Mouse (Mus musculus): ENCODE measurements around the gene Qtrt1. TPM values are rescaled to one million over a fixed set of nuclear protein-coding genes. Genes with fewer than 3 reads are reported as not detected.
A peak's percentile ranks its signal among the peaks of the same experiment; 100 is the strongest.

Qtrt1 gene
- polyA plus RNA-seq, 1 experiment: 2.0 TPM

GRCm38 (mm10) chr9:21439456-21439855 is 27.8 kb downstream of the Qtrt1 start:
- Histone ChIP-seq H3K4me1 (ENCODE audit: control insufficient read depth) (peaks cover 40% of the 10 kb centered on the region), H3K4me3 (replicated peaks) (no peak overlapping the region)

DNA sequence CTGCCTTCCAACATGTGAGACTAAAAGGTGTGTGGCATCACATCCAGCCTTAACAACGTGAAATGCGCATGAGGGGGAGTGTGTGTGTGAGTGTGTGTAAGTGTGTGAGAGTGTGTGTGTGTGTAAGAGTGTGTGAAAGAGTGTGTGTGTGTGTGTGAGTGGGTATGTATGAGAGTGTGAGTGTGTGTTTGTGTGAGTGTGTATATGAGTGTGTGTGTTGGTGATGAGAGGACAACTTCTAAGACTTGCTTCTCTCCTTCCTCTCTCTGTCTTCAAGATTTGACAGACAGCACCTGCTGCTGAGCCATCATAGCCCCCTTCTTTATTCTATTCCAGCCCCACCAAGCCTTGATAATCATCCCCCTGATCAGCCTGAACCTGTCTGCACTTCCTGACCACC is 28.3 kb downstream of the Qtrt1 start:
- H3K4me1 ChIP-seq (ENCODE audit: control insufficient read depth): peaks cover 40% of the 10 kb centered on the region
- no peaks in the 10 kb centered on the region for H3K9me3 ChIP-seq (ENCODE audit: control insufficient read depth, low read length)
- no peak for TF ChIP-seq TAL1 (IDR thresholded peaks at IDR 0.05; ENCODE audit: low read length)
- TF ChIP-seq GATA1 (IDR thresholded peaks at IDR 0.05; ENCODE audit: low read length): no peak
- H3K36me3 ChIP-seq (ENCODE audit: control insufficient read depth): peaks cover 73% of the 10 kb centered on the region
- H3K4me3 ChIP-seq (replicated peaks): no peak overlapping the region
- H3K27me3 ChIP-seq (ENCODE audit: control insufficient read depth): no peaks in the 10 kb centered on the region

More at GRCm38 (mm10) chr9:21439456-21439855, 27.8 kb downstream of the Qtrt1 start:
- TF ChIP-seq GATA1 (IDR thresholded peaks at IDR 0.05; ENCODE audit: low read length) (no peak), TAL1 (IDR thresholded peaks at IDR 0.05; ENCODE audit: low read length) (no peak)
- Histone ChIP-seq H3K9me3 (ENCODE audit: control insufficient read depth, low read length) (no peaks in the 10 kb centered on the region), H3K36me3 (ENCODE audit: control insufficient read depth) (peaks cover 72% of the 10 kb centered on the region), H3K27me3 (ENCODE audit: control insufficient read depth) (no peaks in the 10 kb centered on the region)

GRCm38 (mm10) chr9:21440387-21440786 is 28.8 kb downstream of the Qtrt1 start:
- peaks cover 38% of the 10 kb centered on the region for H3K4me1 ChIP-seq (ENCODE audit: control insufficient read depth)
- no peaks in the 10 kb centered on the region for H3K9me3 ChIP-seq (ENCODE audit: control insufficient read depth, low read length)
- H3K27me3 ChIP-seq (ENCODE audit: control insufficient read depth): no peaks in the 10 kb centered on the region
- TF ChIP-seq TAL1 (IDR thresholded peaks at IDR 0.05; ENCODE audit: low read length) (no peak), GATA1 (IDR thresholded peaks at IDR 0.05; ENCODE audit: low read length) (no peak)
- peaks cover 74% of the 10 kb centered on the region for H3K36me3 ChIP-seq (ENCODE audit: control insufficient read depth)
- H3K4me3 ChIP-seq (replicated peaks): no peak overlapping the region

- Histone ChIP-seq H3K27me3 (ENCODE audit: control insufficient read depth) (no peaks in the 10 kb centered on the region), H3K36me3 (ENCODE audit: control insufficient read depth) (peaks cover 86% of the 10 kb centered on the region), H3K4me3 (replicated peaks) (no peak overlapping the region), H3K9me3 (ENCODE audit: control insufficient read depth, low read length) (no peaks in the 10 kb centered on the region), H3K4me1 (ENCODE audit: control insufficient read depth) (peaks cover 16% of the 10 kb centered on the region)
- no peak for TF ChIP-seq GATA1 (IDR thresholded peaks at IDR 0.05; ENCODE audit: low read length)
- TF ChIP-seq TAL1 (IDR thresholded peaks at IDR 0.05; ENCODE audit: low read length): no peak
Measured at GRCm38 (mm10) chr9:21443853-21444252, 32.2 kb downstream of the Qtrt1 start.

DNA sequence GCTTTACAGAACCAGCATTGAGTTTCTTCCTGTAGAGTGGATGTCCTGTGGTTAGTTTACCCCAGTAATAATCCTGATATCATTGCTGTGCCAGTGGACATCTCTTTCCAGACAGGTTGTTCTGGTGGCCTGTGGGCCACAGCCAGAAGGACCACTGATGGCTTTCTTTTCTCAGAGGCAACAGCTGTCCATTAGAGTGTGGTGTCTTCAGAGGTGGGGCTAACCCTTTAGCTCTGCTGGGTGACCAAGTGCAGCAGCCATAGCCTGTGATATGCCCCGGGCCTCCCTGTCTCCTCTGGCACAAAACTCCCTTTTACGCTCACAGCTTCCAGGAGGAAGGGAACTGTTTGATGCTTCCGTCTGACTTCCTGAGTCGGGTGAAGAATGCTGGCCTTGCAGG is 32.9 kb downstream of the Qtrt1 start:
- Histone ChIP-seq H3K4me1 (ENCODE audit: control insufficient read depth) (peaks cover 16% of the 10 kb centered on the region), H3K4me3 (replicated peaks) (no peak overlapping the region), H3K36me3 (ENCODE audit: control insufficient read depth) (peaks cover 87% of the 10 kb centered on the region), H3K9me3 (ENCODE audit: control insufficient read depth, low read length) (no peaks in the 10 kb centered on the region), H3K27me3 (ENCODE audit: control insufficient read depth) (no peaks in the 10 kb centered on the region)
- TF ChIP-seq TAL1 (IDR thresholded peaks at IDR 0.05; ENCODE audit: low read length) (no peak), GATA1 (IDR thresholded peaks at IDR 0.05; ENCODE audit: low read length) (no peak)

GRCm38 (mm10) chr9:21445081-21445744 is 33.6 kb downstream of the Qtrt1 start:
- no peak for TF ChIP-seq TAL1 (IDR thresholded peaks at IDR 0.05; ENCODE audit: low read length)
- TF ChIP-seq GATA1 (IDR thresholded peaks at IDR 0.05; ENCODE audit: low read length): no peak
- peaks cover 22% of the 10 kb centered on the region for H3K4me1 ChIP-seq (ENCODE audit: control insufficient read depth)
- H3K9me3 ChIP-seq (ENCODE audit: control insufficient read depth, low read length): no peaks in the 10 kb centered on the region
- H3K36me3 ChIP-seq (ENCODE audit: control insufficient read depth): peaks cover 88% of the 10 kb centered on the region
- no peak overlapping the region for H3K4me3 ChIP-seq (replicated peaks)
- no peaks in the 10 kb centered on the region for H3K27me3 ChIP-seq (ENCODE audit: control insufficient read depth)

GRCm38 (mm10) chr9:21447778-21448177 is 36.1 kb downstream of the Qtrt1 start:
- Histone ChIP-seq H3K27me3 (ENCODE audit: control insufficient read depth) (no peaks in the 10 kb centered on the region), H3K36me3 (ENCODE audit: control insufficient read depth) (peaks cover 76% of the 10 kb centered on the region), H3K9me3 (ENCODE audit: control insufficient read depth, low read length) (no peaks in the 10 kb centered on the region), H3K4me3 (replicated peaks) (no peak overlapping the region), H3K4me1 (ENCODE audit: control insufficient read depth) (peaks cover 42% of the 10 kb centered on the region)
- TF ChIP-seq TAL1 (IDR thresholded peaks at IDR 0.05; ENCODE audit: low read length) (no peak), GATA1 (IDR thresholded peaks at IDR 0.05; ENCODE audit: low read length) (no peak)

- H3K36me3 ChIP-seq (ENCODE audit: control insufficient read depth): peaks cover 70% of the 10 kb centered on the region
- H3K27me3 ChIP-seq (ENCODE audit: control insufficient read depth): no peaks in the 10 kb centered on the region
- TF ChIP-seq GATA1 (IDR thresholded peaks at IDR 0.05; ENCODE audit: low read length) (no peak), TAL1 (IDR thresholded peaks at IDR 0.05; ENCODE audit: low read length) (no peak)
- H3K4me3 ChIP-seq (replicated peaks): no peak overlapping the region
- peaks cover 45% of the 10 kb centered on the region for H3K4me1 ChIP-seq (ENCODE audit: control insufficient read depth)
- H3K9me3 ChIP-seq (ENCODE audit: control insufficient read depth, low read length): no peaks in the 10 kb centered on the region
Measured at GRCm38 (mm10) chr9:21449710-21450109, 38.1 kb downstream of the Qtrt1 start.

DNA sequence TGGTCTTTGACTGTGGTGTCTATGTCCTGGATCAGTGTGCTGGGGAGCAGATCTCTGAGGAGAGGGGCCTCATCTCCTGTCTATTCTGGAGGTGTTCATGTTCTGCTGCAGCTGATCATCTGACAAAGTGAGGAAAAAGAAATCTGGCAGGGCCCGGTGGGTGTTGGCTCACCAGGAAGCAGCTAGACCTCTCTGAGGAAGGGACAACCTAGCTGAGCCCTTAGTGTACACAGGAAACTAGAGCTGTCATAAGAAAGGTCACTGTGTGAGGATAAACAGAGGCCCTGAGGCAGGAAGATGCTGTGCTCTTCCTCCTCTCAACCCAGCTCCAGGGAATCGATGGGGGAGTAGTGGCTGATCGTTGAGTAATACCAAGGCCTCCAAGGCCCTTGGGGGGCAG is 38.6 kb downstream of the Qtrt1 start:
- peaks cover 50% of the 10 kb centered on the region for H3K4me1 ChIP-seq (ENCODE audit: control insufficient read depth)
- H3K9me3 ChIP-seq (ENCODE audit: control insufficient read depth, low read length): no peaks in the 10 kb centered on the region
- no peak for TF ChIP-seq GATA1 (IDR thresholded peaks at IDR 0.05; ENCODE audit: low read length)
- no peak for TF ChIP-seq TAL1 (IDR thresholded peaks at IDR 0.05; ENCODE audit: low read length)
- H3K4me3 ChIP-seq (replicated peaks): no peak overlapping the region
- H3K27me3 ChIP-seq (ENCODE audit: control insufficient read depth): no peaks in the 10 kb centered on the region
- H3K36me3 ChIP-seq (ENCODE audit: control insufficient read depth): peaks cover 65% of the 10 kb centered on the region

- peak overlapping the region; percentile 10 for H3K4me3 ChIP-seq (replicated peaks)
- H3K27me3 ChIP-seq (ENCODE audit: control insufficient read depth): no peaks in the 10 kb centered on the region
- H3K36me3 ChIP-seq (ENCODE audit: control insufficient read depth): peaks cover 61% of the 10 kb centered on the region
- H3K4me1 ChIP-seq (ENCODE audit: control insufficient read depth): peaks cover 55% of the 10 kb centered on the region
- TF ChIP-seq TAL1 (IDR thresholded peaks at IDR 0.05; ENCODE audit: low read length) (no peak), GATA1 (IDR thresholded peaks at IDR 0.05; ENCODE audit: low read length) (no peak)
- no peaks in the 10 kb centered on the region for H3K9me3 ChIP-seq (ENCODE audit: control insufficient read depth, low read length)
Measured at GRCm38 (mm10) chr9:21451391-21451790, 39.8 kb downstream of the Qtrt1 start.

Measured in erythroblast, embryonic 14.5 days (primary cell).